Mouse (Mus musculus) liver, embryonic 14.5 days (tissue): Measurements from ENCODE around the gene Pikfyve.

Experiments
- CTCF ChIP-seq: IDR thresholded peaks from 2 replicates; pipeline ENCODE4 v1.5.1; 2016; ENCODE audit warnings: antibody characterized with exemption, low read depth, control low read depth
- EP300 ChIP-seq: IDR thresholded peaks from 2 replicates; pipeline ENCODE4 v1.6.1; 2016; ENCODE audit warnings: antibody characterized with exemption, low read depth

DNA sequence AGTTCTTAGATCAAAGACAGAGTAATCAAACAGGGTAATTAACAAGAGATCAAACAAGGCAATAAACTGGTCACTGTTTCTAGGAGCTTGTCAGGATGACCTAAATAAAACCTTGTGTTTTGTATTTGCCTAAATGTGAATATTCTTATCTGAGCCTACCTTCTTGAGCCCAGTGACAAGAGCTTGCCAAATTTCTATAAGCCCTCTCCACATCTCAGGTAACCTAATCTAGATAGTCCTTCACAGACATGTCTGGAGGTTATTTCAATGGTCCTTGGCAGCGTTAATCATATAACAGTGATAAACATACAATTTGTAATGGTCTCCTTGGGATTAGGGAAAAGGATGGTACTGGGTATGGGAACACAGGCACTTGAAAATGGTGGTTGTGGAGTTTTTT lies 17.8 kb downstream of the Pikfyve start:
- TF ChIP-seq CTCF (no peak), EP300 (no peak)
